Mouse (Mus musculus) cerebellum, postnatal 10 days (tissue): ENCODE results near the gene Ppm1e.
A peak's percentile ranks its signal among the peaks of the same experiment; 100 is the strongest.
"Not testable (repeated sequence)": the region's sequence is repeated elsewhere in the genome, so short reads cannot be mapped to it uniquely, and the experiment has no call there.

ENCODE experiments used
- DNase-seq, 2 experiments: peaks; one replicate each; pipeline ENCODE4 v3.0.0; 2021; ENCODE audit warnings: mixed read lengths in 2 of 2

Gene Ppm1e

DNA sequence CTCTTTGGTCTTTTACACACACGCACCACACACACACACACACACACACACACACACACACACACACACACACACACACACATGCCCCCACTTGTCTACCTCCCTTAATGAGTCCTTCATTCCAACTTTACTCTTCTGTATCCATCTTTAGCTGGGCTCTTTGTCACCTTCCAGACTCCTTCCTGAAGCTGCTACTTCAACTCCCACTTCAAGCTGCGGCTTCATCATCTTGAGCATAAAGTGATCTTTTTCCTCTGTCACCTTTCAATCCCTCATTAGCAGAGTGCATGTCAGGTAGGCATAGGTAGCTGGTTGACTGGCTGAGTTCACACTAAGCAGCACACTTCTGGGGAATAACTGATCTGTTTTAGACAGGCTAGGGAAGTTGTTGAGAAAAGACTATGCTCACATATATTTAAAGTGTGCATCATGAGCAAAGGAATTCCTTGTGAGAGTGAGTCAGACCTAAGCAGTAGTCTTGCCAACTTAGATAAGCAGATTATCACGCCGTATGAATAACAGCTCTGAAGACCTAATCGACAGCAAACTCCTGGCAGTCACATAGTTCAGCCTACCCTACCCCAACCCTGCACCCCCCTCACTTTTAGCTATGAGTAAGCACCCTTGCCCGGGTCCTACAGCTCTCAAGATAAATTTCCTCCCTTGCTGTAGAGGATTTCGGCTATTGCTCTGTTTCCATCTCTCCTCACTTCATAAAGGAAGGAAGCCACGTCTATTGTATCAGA is 49.3 kb downstream of the Ppm1e start:
- DNase-seq = no peak

GRCm38 (mm10) chr11:87299066-87299465 is 59.8 kb downstream of the Ppm1e start:
- DNase-seq = no peak

DNA sequence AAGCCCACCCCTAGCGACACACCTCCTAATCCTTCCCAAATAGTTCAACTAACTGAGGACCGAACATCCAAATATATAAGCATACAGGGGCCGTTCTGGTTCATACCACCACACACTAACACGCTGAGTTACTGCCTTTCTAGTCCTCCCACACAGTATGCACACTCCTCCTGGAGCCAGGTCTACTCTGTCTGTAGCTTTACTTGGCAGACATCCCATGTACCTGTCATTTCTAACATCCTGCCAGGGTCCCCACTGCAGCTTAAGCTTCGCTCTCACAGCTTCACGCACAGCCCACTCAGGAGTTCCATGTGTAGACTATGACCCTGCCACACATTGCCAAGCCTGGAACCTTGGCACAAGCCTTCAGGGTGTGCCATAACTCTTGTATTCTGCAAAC is 62.4 kb downstream of the Ppm1e start:
- no peak for DNase-seq

- no peak for DNase-seq
Measured at GRCm38 (mm10) chr11:87295636-87296035, 63.2 kb downstream of the Ppm1e start.

DNA sequence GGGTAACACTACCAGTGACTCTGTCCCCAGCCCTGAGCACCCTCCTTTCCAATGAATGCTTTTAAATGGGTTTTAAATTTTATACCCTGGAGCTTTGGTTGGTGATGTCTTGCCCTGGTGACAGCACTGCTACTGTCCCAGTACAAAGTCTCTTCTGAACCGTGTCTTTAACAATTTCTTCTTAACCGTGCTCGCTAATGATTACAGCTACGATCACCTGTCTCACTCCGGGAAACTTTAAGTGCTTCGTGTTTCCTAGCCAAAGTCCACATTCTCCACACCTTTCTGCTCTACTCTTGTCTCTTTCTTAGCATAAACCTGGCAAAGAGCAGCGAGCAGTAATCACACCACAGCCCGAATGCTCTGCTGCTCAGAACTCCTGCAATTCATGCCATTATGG is 69.5 kb downstream of the Ppm1e start:
- no peak for DNase-seq

DNA sequence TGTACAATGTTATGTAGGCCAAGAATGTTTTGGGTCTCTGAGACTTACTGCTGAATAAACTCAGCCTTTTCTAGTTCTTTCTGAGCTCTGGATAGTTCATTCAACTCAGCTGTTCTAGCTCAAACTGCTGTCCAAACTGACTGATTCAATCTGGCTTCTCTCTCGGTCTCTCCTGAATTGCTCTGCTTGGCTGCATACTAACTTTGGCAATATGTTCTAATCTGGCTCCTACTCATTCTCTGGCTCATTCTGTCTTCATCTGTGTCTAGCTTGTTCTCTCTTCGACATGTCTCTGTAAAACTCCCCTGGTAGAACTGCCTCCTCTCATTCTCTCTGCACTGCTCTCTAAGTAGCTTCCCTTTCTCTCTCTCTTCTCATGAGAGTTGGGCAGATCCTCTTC is 72.6 kb downstream of the Ppm1e start:
- DNase-seq = no peak

GRCm38 (mm10) chr11:87281907-87282475 is 76.8 kb downstream of the Ppm1e start:
- peak; percentile 57 to 80 for DNase-seq

GRCm38 (mm10) chr11:87279461-87279860 is 79.4 kb downstream of the Ppm1e start:
- no peak for DNase-seq

- no peak for DNase-seq
Measured at GRCm38 (mm10) chr11:87278807-87279206, 80.0 kb downstream of the Ppm1e start.

DNA sequence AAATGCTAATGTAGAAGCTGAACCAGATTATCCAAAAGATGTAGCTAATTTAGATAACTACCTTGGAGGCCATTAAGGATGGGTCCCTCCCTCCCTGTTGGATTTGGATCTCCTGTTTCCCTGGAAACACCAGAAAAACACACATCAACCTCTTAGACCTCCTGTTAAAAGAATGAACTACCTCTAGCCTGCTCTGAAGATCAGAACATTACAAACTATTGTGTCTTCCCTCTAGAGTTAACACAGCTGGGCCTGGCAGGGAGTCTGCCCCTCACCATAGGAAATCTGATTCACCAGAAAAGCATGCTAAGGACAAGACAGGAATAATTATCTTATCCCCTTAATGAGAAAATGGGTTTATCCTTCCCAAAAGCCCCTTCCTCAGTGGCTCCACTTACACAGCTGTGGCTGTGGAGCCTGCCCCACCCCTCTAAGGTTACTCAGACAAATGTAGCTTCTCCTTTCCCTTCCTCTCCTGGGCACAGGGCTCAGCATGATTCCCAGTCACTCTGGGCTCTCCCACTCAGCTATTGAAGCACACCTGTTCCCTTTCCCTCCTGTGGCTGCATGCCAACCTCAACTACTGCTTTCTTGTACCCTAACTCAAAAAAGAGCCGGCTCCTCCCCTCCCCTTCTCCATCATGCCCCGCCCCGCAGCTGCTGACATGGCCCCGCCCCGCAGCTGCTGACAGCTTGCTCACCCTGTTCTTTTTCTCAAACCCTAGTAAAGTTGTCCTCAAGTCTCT is 82.4 kb downstream of the Ppm1e start:
- DNase-seq = peak; percentile 17 to 40

DNA sequence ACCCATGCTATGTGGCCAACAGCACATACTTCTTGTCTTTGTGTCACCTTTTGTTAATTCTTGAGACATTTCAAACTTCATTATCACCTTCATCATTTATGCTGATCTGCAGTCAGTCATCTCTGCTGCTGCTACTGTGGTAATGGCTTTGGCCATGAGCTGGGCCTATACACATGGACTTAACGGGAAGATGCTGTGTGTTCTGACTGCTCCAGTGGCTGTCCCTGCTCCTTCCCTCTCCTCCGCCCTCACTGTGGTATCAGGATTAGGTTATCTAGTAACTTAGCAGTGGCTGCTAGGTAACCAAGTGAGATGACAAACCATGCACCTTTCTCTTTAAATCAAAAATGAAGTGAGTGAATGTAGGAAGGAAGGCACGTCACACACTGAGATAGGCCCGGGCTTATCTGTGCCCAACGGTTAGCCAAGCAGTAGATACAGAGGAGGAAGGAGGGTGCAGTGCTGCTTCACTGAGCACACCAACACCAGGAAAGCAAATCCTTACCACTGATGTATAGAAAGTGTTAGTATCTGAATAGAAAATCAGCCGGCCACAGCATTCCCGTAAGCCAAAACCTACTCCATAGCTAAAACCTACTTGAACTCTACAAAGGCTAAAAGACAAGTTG is 83.3 kb downstream of the Ppm1e start:
- DNase-seq = no peak

DNA sequence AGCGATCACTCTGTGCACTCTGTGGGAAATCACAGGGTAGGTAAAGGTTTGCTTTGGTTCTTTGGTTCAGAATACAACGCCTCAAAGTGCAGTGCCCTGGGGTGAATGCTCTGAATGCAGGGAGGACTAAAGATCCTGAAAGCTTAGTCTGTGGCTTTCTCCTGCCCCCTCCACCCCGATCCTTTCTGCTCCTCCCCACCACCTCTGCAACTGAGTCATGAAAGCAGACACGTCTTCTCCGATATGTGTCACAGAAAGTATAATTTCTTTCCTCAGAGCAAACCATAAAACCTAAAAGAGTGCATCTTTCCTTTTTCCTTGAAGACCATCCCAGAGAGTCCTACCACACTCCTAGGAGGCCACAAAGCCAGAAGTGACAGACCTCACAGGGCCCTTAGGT is 86.1 kb downstream of the Ppm1e start:
- DNase-seq = no peak

DNA sequence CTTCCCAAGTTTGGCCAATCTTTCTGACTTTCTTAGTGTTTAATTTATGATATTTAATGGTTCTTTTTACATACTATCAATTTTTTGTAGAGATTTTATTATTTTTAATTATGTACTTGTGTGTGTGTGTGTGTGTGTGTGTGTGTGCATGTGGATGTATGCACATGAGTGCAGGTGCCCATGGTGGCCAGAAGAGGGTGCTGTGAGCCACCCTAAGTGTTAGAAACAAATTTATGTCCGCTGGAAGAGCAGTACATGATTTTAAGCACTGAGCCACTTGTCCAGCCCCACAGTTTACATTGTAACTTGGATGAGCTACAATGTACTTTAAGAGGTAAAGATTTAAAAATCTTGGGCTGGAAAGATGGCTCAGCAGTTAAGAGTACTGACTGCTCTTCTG is 87.3 kb downstream of the Ppm1e start:
- DNase-seq = no peak

DNA sequence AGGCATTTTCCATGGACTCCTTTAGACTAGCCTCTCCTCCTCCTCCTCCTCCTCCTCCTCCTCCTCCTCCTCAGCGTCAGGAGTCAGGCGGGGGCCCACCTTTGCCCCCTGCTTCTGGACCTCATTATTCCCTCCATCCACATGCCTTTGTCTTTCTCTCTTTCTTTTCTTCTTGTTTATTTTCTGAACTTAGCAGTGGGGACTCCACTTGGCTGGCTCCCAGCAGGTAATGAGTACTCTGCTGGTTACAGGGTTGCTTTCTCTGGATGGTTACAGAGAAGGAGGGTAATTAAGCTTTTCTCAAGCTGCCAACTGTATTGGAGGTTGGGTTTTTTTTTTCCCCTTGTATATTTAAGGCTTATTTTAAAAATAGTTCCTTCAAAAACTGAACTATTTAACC is 87.9 kb downstream of the Ppm1e start:
- peak in 1 of 2 experiments; percentile 20 for DNase-seq

DNA sequence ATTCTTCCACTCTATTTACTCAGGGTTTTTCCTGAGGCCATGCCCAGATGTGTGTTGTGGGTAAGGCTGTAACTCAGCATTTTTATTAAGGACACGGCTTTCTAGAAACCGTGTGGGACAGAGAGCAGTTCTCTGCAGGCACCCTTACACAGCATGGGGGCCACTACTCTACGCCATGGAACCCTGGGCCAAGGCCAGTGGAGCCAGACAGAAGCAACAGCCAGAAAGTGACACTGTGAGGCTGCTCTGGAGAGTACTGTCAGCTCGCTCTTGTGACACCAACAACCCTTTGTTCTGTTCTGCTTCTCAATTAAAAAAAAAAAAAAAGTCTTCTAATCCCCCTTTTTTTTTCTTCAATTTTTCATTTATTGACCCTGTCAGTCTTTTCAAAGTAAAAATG is 88.4 kb downstream of the Ppm1e start:
- peak in 1 of 2 experiments; percentile 44 for DNase-seq

- DNase-seq = no peak
Measured at GRCm38 (mm10) chr11:87268803-87269202, 90.0 kb downstream of the Ppm1e start.

DNA sequence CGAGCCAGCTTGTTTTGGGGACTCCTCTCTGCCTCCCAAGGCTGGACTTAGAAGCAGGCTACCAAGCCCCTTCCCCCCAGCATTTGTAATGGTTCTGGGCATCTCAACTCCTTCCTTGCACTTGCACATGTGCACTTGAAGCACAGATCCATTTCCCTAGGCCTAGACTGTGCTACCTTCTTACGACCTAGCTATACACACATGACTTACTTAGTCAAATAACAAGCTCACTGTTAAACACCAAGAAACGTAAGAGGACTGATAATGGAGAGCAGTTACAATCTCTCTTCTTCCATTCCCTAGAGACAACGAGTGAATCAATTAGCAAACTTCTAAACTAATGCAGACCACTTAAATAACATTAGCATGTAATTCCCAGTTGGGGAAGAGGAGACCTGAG is 92.6 kb downstream of the Ppm1e start:
- DNase-seq = no peak

- DNase-seq = peak; percentile 24 to 33
Measured at GRCm38 (mm10) chr11:87263946-87264345, 94.9 kb downstream of the Ppm1e start.

- not testable (repeated sequence) for DNase-seq
Measured at GRCm38 (mm10) chr11:87261705-87262104, 97.1 kb downstream of the Ppm1e start.

- no peak for DNase-seq
Measured at GRCm38 (mm10) chr11:87259792-87260191, 99.0 kb downstream of the Ppm1e start.

DNA sequence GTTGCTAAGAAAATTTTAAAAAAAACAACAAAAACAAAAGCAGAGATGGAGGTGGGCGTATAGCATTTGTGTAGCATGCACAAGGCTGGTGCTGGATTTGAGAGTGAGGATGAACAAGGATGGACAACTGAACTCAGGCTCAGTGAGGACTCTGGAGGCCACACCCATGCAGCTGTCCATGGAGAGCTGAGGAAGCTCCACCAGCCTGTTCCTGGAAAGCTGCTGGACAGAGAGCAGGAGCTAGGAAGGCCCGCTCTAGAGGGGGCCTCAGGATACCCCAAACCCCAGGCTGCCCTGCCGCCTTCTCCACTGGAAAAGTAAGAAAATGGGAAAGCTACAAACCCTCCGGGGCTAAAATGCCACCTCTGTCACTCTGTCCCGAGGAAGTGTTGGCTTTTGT is 101.5 kb downstream of the Ppm1e start:
- DNase-seq = no peak

DNA sequence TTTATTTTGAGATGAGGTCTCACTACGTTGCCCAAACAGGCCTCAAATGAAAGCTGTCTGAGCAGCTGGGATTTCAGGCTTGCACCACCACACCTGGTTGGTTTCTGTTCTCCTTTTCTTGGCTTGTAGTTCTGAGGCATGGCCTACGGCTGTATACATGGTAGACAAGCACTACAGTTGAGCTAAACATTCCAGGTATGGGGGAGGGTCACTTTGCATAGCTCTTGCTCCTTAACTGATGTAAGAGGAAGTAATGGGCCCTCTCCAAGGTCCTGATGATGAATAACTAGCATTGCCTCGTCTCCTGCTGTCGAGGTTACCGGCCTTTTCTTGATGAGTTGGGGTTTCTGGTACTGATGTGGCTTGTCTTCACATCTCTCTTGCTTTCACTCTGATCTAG is 104.7 kb downstream of the Ppm1e start:
- DNase-seq = no peak

GRCm38 (mm10) chr11:87253294-87253693 is 105.5 kb downstream of the Ppm1e start:
- no peak for DNase-seq

DNA sequence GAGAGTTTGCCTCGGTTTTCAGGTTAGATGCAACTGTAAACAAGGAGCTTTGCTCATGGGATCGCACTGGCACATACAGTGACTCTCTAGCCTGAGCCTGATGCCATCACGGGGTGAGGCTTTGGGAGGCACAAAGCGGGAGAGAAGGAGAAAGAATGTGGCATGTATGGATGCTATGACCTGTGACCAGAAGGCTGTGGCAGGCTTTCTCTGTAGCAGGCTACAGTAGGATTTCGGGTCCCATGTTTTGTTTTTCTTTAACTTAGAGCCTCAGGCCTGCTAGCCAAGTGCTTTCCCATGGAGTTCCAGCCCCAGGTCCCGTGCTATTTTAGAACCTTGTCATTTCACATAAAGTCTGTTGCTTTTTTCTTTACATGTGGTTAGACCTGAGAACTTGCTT is 108.7 kb downstream of the Ppm1e start:
- no peak for DNase-seq
